Mouse (Mus musculus): ENCODE results near the gene Apeh.

DNA sequence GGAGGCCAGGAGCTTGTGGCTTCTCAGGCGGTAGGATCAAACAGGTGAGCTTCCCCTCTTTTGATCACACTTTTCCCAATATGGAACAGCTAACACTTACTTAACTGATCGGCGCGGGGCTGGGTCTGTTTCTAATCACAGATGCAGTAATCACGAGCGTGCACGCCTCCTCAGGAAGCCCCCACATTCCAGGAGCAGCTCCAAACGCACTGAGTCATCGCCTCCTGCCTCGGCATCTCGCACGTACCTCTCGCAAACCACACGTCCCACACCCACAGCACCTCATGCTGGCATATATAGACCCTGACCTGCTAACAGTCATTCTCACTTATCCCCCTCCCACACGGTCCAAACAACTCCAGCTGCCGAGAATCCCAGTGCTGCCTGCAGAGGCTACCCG lies 43.1 kb upstream of the Apeh start:
- no peak for TF ChIP-seq CTCF (IDR thresholded peaks at IDR 0.05 in 2 of 3, conservative IDR thresholded peaks at IDR 0.05 in 1 of 3; ENCODE audit: control insufficient read depth in 1 of 3, insufficient read depth in 1 of 3, low read depth in 2 of 3, low read length in 3 of 3, poor library complexity in 1 of 3, severe bottlenecking in 1 of 3)
- TF ChIP-seq POLR2A (IDR thresholded peaks at IDR 0.05; ENCODE audit: control insufficient read depth in 1 of 2, insufficient read depth in 1 of 2, low read depth in 1 of 2, low read length in 2 of 2, poor library complexity in 1 of 2) = no peak
- TF ChIP-seq ZMIZ1 (IDR thresholded peaks at IDR 0.05; ENCODE audit: low read depth, low read length) = no peak
- no peak for TF ChIP-seq MYC (IDR thresholded peaks at IDR 0.05; ENCODE audit: low read depth, low read length)
- 0 out of 2 replicates have a peak, but pooled peaks have one; percentile 2 for TF ChIP-seq MAX (IDR thresholded peaks at IDR 0.05; ENCODE audit: low read length)
- no peak for TF ChIP-seq ZNF384 (IDR thresholded peaks at IDR 0.05; ENCODE audit: low read depth, low read length)
- no peak for TF ChIP-seq ZKSCAN1 (IDR thresholded peaks at IDR 0.05; ENCODE audit: low read depth, low read length)
- no peak for TF ChIP-seq SIN3A (IDR thresholded peaks at IDR 0.05; ENCODE audit: low read length)
- TF ChIP-seq POLR2AphosphoS5 (IDR thresholded peaks at IDR 0.05; ENCODE audit: borderline replicate concordance, low read depth, low read length) = no peak
- no peak for TF ChIP-seq POLR2AphosphoS2 (IDR thresholded peaks at IDR 0.05; ENCODE audit: low read length)
- TF ChIP-seq GATA1 (IDR thresholded peaks at IDR 0.05; ENCODE audit: low read depth, low read length) = no peak
- TF ChIP-seq NELFE (IDR thresholded peaks at IDR 0.05; ENCODE audit: low read depth, low read length) = no peak
- TF ChIP-seq NRF1 (IDR thresholded peaks at IDR 0.05; ENCODE audit: insufficient read depth, low read depth, low read length, poor library complexity, severe bottlenecking) = no peak
